Mouse (Mus musculus) CD4-positive naive resting alpha-beta T cell, adult 57 days (primary cell): ENCODE data around the gene Ap5z1. TPM values are rescaled to one million over a fixed set of nuclear protein-coding genes. Genes with fewer than 3 reads are reported as not detected.

Experiments
- total RNA-seq: library from RNA; stranded (reverse); gene quantifications from one replicate; pipeline ENCODE4 v1.2.4, GENCODE M21; 2023

Gene Ap5z1
- 51.3 TPM for total RNA-seq

DNA sequence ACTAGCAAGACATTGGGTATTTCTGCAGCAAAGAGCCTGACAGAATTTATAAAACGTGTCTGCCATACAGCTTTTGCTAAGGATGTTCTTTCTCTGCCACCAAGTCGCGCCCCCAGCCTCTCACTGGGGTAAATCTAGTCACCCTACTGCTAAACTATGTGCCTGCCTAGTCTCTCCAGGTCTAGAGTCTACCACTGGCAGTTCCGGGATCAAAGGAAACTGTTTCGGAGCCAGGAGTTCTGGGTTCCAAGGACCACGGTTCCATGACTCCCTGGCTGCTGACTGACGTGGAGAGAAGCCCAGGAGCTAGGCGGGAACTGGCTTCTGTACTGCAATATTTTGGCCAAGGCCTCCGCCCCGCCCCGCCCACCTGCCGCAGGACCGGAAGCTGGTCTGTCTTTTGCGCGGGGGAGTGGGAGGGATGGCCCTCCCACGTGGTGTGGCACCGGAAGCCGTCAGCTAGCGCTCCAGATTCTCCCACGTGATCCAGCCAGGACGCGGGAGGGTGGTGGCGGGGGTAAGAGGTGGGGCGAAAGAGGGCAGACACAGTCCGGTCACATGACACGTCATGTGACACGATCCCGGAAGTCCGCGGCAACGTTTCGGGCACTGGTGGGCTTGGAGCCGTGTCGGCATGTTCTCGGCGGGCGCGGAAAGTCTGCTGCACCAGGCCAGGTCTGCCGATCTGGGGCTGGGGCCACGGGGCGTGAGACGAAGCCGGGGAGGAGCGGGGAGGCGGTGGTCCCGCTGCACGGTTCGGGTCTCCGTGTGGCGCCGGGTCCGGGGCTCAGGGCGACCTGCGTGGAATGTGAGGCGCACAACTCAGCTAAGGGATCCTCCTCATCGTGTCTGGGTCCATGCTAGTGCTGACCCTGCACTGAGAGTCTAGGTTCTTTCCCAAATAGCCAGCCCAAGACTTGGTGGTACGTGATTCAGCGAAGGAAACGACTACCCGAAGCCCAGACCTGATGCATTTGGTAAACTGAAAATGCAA, at the start of gene Ap5z1:
Gene Ap5z1 (plus strand): TSS at position 484 of the 994 bp plus-strand sequence.

Other genes with a start within 250 kb of the Ap5z1 start
- 109 TPM for gene Foxk1, start 62.4 kb upstream of the Ap5z1 start, total RNA-seq
- gene Papolb, start 66.1 kb downstream of the Ap5z1 start, total RNA-seq, result not detected
- not detected for gene Radil, start 87.2 kb downstream of the Ap5z1 start, total RNA-seq
- not detected for gene Mmd2, start 144.9 kb downstream of the Ap5z1 start, total RNA-seq
- 63.5 TPM for gene Wipi2, start 163.8 kb downstream of the Ap5z1 start, total RNA-seq
- gene Slc29a4, start 228.6 kb downstream of the Ap5z1 start, total RNA-seq, result 0.21 TPM